Mouse (Mus musculus): ENCODE results near the gene Vrk3. TPM values are rescaled to one million over a fixed set of nuclear protein-coding genes. Genes with fewer than 3 reads are reported as not detected.

Vrk3 gene
- polyA plus RNA-seq, 1 experiment from 2014 or later: 36.8 TPM

DNA sequence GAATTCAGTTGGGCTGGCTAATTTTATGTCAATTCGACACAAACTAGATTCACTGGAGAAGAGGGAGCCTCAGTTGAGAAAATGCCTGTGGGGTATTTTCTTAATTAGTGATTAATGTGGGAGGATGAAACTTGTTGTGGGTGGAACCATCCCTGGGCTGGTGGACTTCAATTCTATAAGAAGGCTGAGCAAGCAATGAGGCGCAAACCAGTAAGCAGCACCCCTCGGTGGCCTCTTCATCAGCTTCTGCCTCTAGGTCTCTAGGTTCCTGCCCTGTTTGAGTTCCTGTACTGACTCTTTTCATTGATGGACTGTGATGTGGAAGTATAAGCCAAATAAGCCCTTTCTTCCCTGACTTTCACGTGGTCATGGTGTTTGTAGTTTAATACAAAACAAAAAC is 62.2 kb downstream of the Vrk3 start:
- peaks cover 3% of the 10 kb centered on the region; the same call in 1 of the 2 replicates for H3K36me3 ChIP-seq (ENCODE audit: control insufficient read depth, insufficient read depth, low read length)
- ATAC-seq (ENCODE audit: insufficient number of reproducible peaks, low FRiP score, low TSS enrichment, low read depth): no peak
- H3K27me3 ChIP-seq (ENCODE audit: control insufficient read depth, insufficient read depth, low read length): no peaks in the 10 kb centered on the region
- 81% methylated on average over 4 of the region's 4 CpGs for WGBS
- no peaks in the 10 kb centered on the region for H3K9me3 ChIP-seq (ENCODE audit: control insufficient read depth, low read length)
- H3K9ac ChIP-seq (ENCODE audit: low read length): no peak overlapping the region
- H3K4me2 ChIP-seq (ENCODE audit: low read depth, severe bottlenecking): no peak overlapping the region
- H3K4me3 ChIP-seq (ENCODE audit: low read depth, low read length): no peak overlapping the region
- DNase-seq (ENCODE audit: low spot score): no peak
- no peaks in the 10 kb centered on the region; the same call in 1 of the 2 replicates for H3K4me1 ChIP-seq (ENCODE audit: control insufficient read depth, insufficient read depth, low read length)
- H3K27ac ChIP-seq (replicated peaks; ENCODE audit: low read depth, low read length): no peak overlapping the region

DNA sequence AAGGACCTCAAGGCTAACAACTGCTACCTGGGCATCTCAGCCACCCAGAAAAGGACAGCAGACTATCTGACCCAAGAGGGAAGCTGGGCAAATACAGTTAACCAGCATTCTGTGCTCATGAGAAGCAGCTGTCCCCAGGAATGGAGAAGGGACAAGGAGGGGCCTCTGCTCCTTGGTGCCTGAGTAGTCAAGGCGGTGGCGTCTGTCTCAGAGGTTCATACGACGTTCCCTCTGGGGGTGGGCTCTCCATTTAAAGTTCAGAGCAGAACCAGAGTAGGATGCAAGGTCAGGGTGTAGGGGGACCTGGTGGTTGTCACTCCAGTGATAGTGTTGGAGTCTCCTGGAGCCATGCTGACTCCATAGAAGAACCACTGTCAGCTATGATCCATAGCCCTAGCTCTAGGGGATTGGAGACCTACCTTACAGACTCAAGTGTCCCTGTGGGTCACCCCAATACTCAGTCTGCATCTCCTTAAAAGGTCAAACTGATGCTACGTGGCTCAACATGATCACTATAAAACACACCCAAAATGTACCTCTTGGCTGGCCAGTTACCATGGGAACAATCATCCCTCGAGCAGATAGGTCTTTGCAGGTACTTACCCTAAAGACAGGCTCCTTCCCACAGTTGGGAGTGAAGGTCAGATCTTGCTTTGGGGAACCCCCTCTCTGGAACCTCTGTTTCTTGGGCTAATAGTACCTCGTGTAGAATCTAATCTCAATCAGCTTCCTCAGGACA is 62.8 kb downstream of the Vrk3 start:
- ATAC-seq (ENCODE audit: insufficient number of reproducible peaks, low FRiP score, low TSS enrichment, low read depth): no peak
- H3K4me3 ChIP-seq (ENCODE audit: low read depth, low read length): no peak overlapping the region
- no peak overlapping the region for H3K4me2 ChIP-seq (ENCODE audit: low read depth, severe bottlenecking)
- H3K4me1 ChIP-seq (ENCODE audit: control insufficient read depth, insufficient read depth, low read length): no peaks in the 10 kb centered on the region; the same call in 1 of the 2 replicates
- WGBS: 89% methylated on average over 7 of the region's 7 CpGs
- no peaks in the 10 kb centered on the region for H3K9me3 ChIP-seq (ENCODE audit: control insufficient read depth, low read length)
- peak; percentile 15 for DNase-seq (ENCODE audit: low spot score)
- peaks cover 3% of the 10 kb centered on the region; the same call in 1 of the 2 replicates for H3K36me3 ChIP-seq (ENCODE audit: control insufficient read depth, insufficient read depth, low read length)
- no peaks in the 10 kb centered on the region for H3K27me3 ChIP-seq (ENCODE audit: control insufficient read depth, insufficient read depth, low read length)
- H3K27ac ChIP-seq (replicated peaks; ENCODE audit: low read depth, low read length): no peak overlapping the region
- no peak overlapping the region for H3K9ac ChIP-seq (ENCODE audit: low read length)

DNA sequence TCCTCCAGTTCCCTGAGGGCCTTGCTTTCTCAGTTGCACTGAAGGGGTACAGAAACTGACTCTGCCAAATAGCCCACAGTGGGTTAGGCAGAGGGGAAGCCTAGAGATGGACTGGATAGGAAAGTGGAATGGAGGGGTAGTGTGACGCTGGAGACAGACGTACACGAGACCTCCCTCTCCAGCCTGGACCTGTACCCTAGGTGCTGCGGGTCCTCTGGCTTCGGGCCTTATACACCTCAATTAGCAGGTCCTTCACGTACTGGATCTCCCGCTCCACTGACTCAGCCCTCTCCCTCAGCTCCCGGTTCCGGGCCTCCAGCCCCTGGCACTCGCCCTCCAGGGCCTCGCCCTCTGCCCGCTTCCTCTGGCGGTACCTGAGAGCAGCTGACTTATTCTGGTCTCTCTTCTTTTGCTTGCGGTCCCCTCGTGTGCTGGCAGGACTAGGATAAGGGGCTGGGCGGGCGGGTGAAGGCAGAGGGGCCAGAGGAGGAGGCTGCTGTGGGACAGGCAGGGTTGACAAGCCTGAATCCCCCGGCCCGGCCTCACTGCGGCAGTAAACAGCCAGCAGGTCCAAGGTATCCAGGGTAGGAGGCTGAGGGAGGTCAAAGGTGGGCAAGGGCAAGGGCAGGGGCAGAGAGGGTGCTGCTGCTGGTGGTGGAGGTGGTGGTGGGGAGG is 64.6 kb downstream of the Vrk3 start:
- H3K4me3 ChIP-seq (ENCODE audit: low read depth, low read length): no peak overlapping the region
- H3K27me3 ChIP-seq (ENCODE audit: control insufficient read depth, insufficient read depth, low read length): no peaks in the 10 kb centered on the region
- peaks cover 5% of the 10 kb centered on the region for H3K4me1 ChIP-seq (ENCODE audit: control insufficient read depth, insufficient read depth, low read length)
- WGBS: 92% methylated on average over 20 of the region's 20 CpGs
- no peak overlapping the region for H3K27ac ChIP-seq (replicated peaks; ENCODE audit: low read depth, low read length)
- 0 out of 2 replicates have a peak overlapping the region, but pooled peaks have one; percentile 0 for H3K4me2 ChIP-seq (ENCODE audit: low read depth, severe bottlenecking)
- no peaks in the 10 kb centered on the region for H3K9me3 ChIP-seq (ENCODE audit: control insufficient read depth, low read length)
- H3K36me3 ChIP-seq (ENCODE audit: control insufficient read depth, insufficient read depth, low read length): peaks cover 3% of the 10 kb centered on the region; the same call in 1 of the 2 replicates
- DNase-seq (ENCODE audit: low spot score) (peak; percentile 16), ATAC-seq (ENCODE audit: insufficient number of reproducible peaks, low FRiP score, low TSS enrichment, low read depth) (no peak)
- no peak overlapping the region for H3K9ac ChIP-seq (ENCODE audit: low read length)

DNA sequence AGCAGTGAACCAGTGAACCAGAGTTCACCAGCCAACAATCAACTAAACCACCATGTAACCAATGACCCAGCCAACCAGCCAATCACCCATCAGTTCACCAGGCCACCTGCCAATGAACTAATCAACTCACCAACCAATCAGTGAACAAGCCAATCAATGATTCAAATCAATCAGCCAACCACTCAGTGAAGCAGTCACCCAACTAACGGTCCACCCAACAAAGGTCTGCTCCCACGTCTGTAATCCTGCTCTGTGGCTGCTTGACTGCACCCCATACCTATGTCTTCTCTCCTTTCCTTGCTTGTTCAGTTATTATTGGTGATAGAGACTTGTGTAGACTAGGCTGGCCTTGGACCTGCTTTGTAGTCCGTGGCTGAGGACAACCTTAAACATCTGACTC is 65.8 kb downstream of the Vrk3 start:
- DNase-seq (ENCODE audit: low spot score) (peak; percentile 9), ATAC-seq (ENCODE audit: insufficient number of reproducible peaks, low FRiP score, low TSS enrichment, low read depth) (no peak)
- WGBS: 90% methylated on average over 3 of the region's 3 CpGs
- Histone ChIP-seq H3K4me3 (ENCODE audit: low read depth, low read length) (no peak overlapping the region), H3K36me3 (ENCODE audit: control insufficient read depth, insufficient read depth, low read length) (peaks cover 3% of the 10 kb centered on the region; the same call in 1 of the 2 replicates), H3K27ac (replicated peaks; ENCODE audit: low read depth, low read length) (no peak overlapping the region), H3K9me3 (ENCODE audit: control insufficient read depth, low read length) (no peaks in the 10 kb centered on the region), H3K4me1 (ENCODE audit: control insufficient read depth, insufficient read depth, low read length) (peaks cover 17% of the 10 kb centered on the region), H3K4me2 (ENCODE audit: low read depth, severe bottlenecking) (no peak overlapping the region), H3K27me3 (ENCODE audit: control insufficient read depth, insufficient read depth, low read length) (no peaks in the 10 kb centered on the region), H3K9ac (ENCODE audit: low read length) (no peak overlapping the region)

- 85% methylated on average over 4 of the region's 4 CpGs for WGBS
- H3K4me3 ChIP-seq (ENCODE audit: low read depth, low read length): no peak overlapping the region
- H3K4me2 ChIP-seq (ENCODE audit: low read depth, severe bottlenecking): no peak overlapping the region
- DNase-seq (ENCODE audit: low spot score) (no peak), ATAC-seq (ENCODE audit: insufficient number of reproducible peaks, low FRiP score, low TSS enrichment, low read depth) (no peak)
- H3K9me3 ChIP-seq (ENCODE audit: control insufficient read depth, low read length): no peaks in the 10 kb centered on the region
- peaks cover 19% of the 10 kb centered on the region for H3K4me1 ChIP-seq (ENCODE audit: control insufficient read depth, insufficient read depth, low read length)
- H3K9ac ChIP-seq (ENCODE audit: low read length): no peak overlapping the region
- H3K27me3 ChIP-seq (ENCODE audit: control insufficient read depth, insufficient read depth, low read length): no peaks in the 10 kb centered on the region
- H3K27ac ChIP-seq (replicated peaks; ENCODE audit: low read depth, low read length): no peak overlapping the region
- peaks cover 5% of the 10 kb centered on the region; the same call in 1 of the 2 replicates for H3K36me3 ChIP-seq (ENCODE audit: control insufficient read depth, insufficient read depth, low read length)
Observed at GRCm38 (mm10) chr7:44814423-44814822, 66.2 kb downstream of the Vrk3 start.

DNA sequence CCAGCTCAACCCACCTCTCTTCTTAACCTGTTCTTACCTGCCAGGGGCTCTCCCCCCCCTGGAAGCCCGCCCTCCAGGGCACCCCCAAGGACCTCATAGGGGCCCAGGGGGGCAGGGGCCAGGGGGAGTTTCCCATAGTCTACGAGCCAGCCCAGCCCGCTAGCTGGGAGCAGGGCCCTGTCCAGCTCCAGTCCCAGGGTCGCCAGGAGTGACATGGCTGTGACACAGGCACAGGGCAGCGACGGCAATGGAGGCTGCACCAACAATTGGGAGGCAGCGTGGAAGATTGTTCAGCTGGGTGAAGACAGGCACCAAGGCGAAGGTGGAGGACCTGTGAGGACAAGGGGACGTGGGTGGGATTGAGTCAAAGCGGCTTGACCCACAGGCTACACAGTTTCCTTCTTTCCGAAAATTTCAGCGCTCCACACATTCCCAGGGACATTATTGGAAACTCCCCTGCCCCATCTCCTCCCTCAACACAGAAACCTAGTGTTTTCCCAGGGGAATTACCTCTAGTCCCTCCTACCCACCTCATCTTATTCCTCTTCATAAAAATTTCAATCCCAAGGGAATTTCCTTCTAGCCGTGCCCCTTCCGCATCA is 66.8 kb downstream of the Vrk3 start:
- DNase-seq (ENCODE audit: low spot score) (peak; percentile 29), ATAC-seq (ENCODE audit: insufficient number of reproducible peaks, low FRiP score, low TSS enrichment, low read depth) (no peak)
- peak overlapping the region; percentile 25; the same call in 1 of the 2 replicates for H3K27ac ChIP-seq (replicated peaks; ENCODE audit: low read depth, low read length)
- 33% methylated on average over 14 of the region's 14 CpGs for WGBS
- peak overlapping the region; percentile 90 for H3K4me2 ChIP-seq (ENCODE audit: low read depth, severe bottlenecking)
- H3K4me1 ChIP-seq (ENCODE audit: control insufficient read depth, insufficient read depth, low read length): peaks cover 23% of the 10 kb centered on the region
- H3K9ac ChIP-seq (ENCODE audit: low read length): peak overlapping the region; percentile 97; the same call in 1 of the 2 replicates
- H3K4me3 ChIP-seq (ENCODE audit: low read depth, low read length): peak overlapping the region; percentile 81
- peaks cover 5% of the 10 kb centered on the region; the same call in 1 of the 2 replicates for H3K36me3 ChIP-seq (ENCODE audit: control insufficient read depth, insufficient read depth, low read length)
- no peaks in the 10 kb centered on the region for H3K27me3 ChIP-seq (ENCODE audit: control insufficient read depth, insufficient read depth, low read length)
- no peaks in the 10 kb centered on the region for H3K9me3 ChIP-seq (ENCODE audit: control insufficient read depth, low read length)

DNA sequence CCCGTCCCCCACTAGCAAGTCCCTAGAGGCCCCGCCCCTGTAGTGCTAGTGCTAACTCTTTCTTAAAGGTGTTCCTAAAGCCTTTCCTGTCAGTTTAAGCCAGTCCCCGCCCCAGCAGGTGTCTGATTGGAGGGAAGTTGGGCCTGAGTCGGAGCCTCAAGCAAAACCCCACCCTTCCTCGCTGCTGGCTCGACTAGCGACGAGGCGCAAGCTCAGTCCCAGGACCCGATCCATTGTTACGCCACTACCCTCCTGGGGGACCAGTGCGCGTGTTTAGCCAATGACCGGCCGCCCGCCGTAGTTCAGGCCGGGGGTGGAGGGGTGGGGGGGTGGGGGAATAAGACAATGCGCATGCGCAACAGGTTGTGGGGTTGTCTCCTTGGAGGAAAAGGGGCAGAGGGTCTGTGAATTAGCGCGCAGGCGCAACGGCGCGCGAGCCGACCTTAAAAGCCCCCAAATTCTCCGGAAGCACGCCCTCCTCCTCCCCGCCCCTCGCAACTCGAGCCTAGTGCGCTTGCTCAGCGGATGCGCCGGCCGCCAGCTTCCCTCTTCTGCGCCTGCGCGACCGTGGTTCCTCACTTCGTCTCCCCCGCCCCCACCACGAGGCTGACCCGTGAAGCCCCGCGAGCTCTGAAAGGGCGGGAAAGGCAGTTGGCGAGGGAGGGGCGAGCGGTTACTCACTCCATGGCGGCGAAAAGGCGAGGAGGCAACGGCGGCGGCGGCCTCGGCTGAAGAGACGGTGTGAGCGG is 67.7 kb downstream of the Vrk3 start, which contains the start of the genes Nup62 and Il4i1:
Gene Nup62, plus strand, starts transcription at position 368 of the 749 bp plus-strand sequence.
Gene Il4i1, plus strand, starts transcription at position 667 of the 749 bp plus-strand sequence.
- DNase-seq (ENCODE audit: low spot score) (peak; percentile 100), ATAC-seq (ENCODE audit: insufficient number of reproducible peaks, low FRiP score, low TSS enrichment, low read depth) (peak; percentile 96)
- Histone ChIP-seq H3K9me3 (ENCODE audit: control insufficient read depth, low read length) (no peaks in the 10 kb centered on the region), H3K4me3 (ENCODE audit: low read depth, low read length) (peak within 1 kb of the TSS; percentile 81), H3K9ac (ENCODE audit: low read length) (peak within 1 kb of the TSS; percentile 97), H3K4me2 (ENCODE audit: low read depth, severe bottlenecking) (peak within 1 kb of the TSS; percentile 90), H3K27me3 (ENCODE audit: control insufficient read depth, insufficient read depth, low read length) (no peaks in the 10 kb centered on the region), H3K36me3 (ENCODE audit: control insufficient read depth, insufficient read depth, low read length) (peaks cover 5% of the 10 kb centered on the region; the same call in 1 of the 2 replicates), H3K4me1 (ENCODE audit: control insufficient read depth, insufficient read depth, low read length) (peaks cover 23% of the 10 kb centered on the region), H3K27ac (replicated peaks; ENCODE audit: low read depth, low read length) (peak within 1 kb of the TSS; percentile 95)
- WGBS: under 1% methylated on average over 57 of the region's 62 CpGs
